Mouse (Mus musculus) limb, embryonic 11.5 days (tissue): ENCODE measurements at regions not wholly inside any gene's neighbourhood (a gene's known extent, or its start where the extent isn't known, plus 50 kb on each side); places are given as distances from the start of the nearest gene placed in this dataset.

Experiments
- ATAC-seq: fragments of 200-750 bp; cut with Nextera tagmentation; 2 replicates; pipeline ENCODE4 v1.8.0; 2017; ENCODE audit warnings: low read depth; ENCODE audit not compliant: insufficient number of reproducible peaks, low FRiP score, low TSS enrichment
- DNase-seq: peaks from one replicate; pipeline ENCODE4 v3.0.0-alpha.2; 2015; ENCODE audit warnings: low spot score
- H3K27ac ChIP-seq: fragments of 300-500 bp; sonication (generic); replicated peaks from 2 replicates; pipeline ENCODE4 v1.5.1; 2014; ENCODE audit warnings: low read depth, mild to moderate bottlenecking, low read length
- H3K27me3 ChIP-seq: fragments of 300-500 bp; sonication (generic); 2 replicates; pipeline ENCODE4 v1.6.1; 2014; ENCODE audit warnings: mild to moderate bottlenecking, low read length, mixed read lengths; ENCODE audit not compliant: control insufficient read depth, insufficient read depth
- H3K36me3 ChIP-seq: fragments of 300-500 bp; sonication (generic); 2 replicates; pipeline ENCODE4 v1.6.1; 2014; ENCODE audit warnings: mild to moderate bottlenecking, low read length, moderate library complexity, mixed read lengths; ENCODE audit not compliant: control insufficient read depth, insufficient read depth
- H3K4me1 ChIP-seq: fragments of 300-500 bp; sonication (generic); 2 replicates; pipeline ENCODE4 v1.6.1; 2014; ENCODE audit warnings: low read length, mixed read lengths; ENCODE audit not compliant: control insufficient read depth, insufficient read depth
- H3K4me2 ChIP-seq: fragments of 300-500 bp; sonication (generic); 2 replicates; pipeline ENCODE4 v1.6.1; 2014; ENCODE audit warnings: low read depth, mild to moderate bottlenecking, moderate library complexity; ENCODE audit not compliant: severe bottlenecking
- H3K4me3 ChIP-seq: fragments of 300-500 bp; sonication (generic); 2 replicates; pipeline ENCODE4 v1.5.1; 2014; ENCODE audit warnings: low read depth, low read length
- H3K9ac ChIP-seq: fragments of 300-500 bp; sonication (generic); 2 replicates; pipeline ENCODE4 v1.6.1; 2014; ENCODE audit warnings: mild to moderate bottlenecking, low read length
- H3K9me3 ChIP-seq: fragments of 300-500 bp; sonication (generic); 2 replicates; pipeline ENCODE4 v1.6.1; 2016; ENCODE audit warnings: low read length; ENCODE audit not compliant: control insufficient read depth
- WGBS: fragments of 180-500 bp; shearing (Covaris S2); extraction: QIAGEN DNeasy Blood & Tissue Kit; methylation state at CpG from one replicate; pipeline ENCODE4 v1.1.7; 2014; 5-methylcytosine and 5-hydroxymethylcytosine counted together

DNA sequence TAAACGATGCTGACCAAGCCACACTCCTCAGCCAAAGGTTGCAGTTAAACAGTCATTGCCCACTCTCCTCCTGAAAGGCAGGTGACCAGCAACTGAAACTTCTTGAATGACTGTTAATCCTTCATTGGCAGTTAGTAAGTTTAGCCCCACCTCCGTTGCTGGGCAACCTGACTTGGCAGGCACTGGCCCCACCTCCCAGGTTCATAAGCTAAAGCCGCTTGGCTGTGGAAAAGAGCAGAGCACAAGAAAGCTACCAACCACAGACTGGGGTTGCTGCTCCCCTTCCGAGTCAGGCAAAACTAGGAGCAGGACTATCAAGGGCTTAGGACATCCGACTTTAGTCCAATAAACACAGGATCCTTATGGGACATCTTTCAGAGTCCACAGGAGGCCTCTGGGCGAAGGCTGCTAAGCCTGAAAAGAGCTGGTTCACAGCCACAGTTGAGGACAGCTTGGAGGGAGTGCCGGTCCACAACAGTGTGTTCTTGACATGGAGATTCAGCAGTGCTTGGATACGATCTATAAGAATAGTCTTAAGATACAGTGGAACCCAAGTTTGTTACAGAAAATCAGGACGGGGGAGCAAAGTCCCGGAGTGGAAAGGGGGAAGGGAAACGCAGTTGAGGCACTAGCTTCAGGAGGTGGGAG, 67.7 kb upstream of the Kcnma1 start:
- Histone ChIP-seq H3K27me3 (no peaks in the 10 kb centered on the region), H3K9me3 (no peaks in the 10 kb centered on the region), H3K4me2 (peak overlapping the region; percentile 20; the same call in 1 of the 2 replicates), H3K27ac (no peak overlapping the region), H3K36me3 (no peaks in the 10 kb centered on the region), H3K4me3 (no peak overlapping the region), H3K9ac (no peak overlapping the region), H3K4me1 (peaks cover 2% of the 10 kb centered on the region; the same call in 1 of the 2 replicates)
- ATAC-seq (peak; percentile 70; the same call in 1 of the 2 replicates), DNase-seq (peak; percentile 74)
- 35% methylated on average over 11 of the region's 11 CpGs for WGBS

DNA sequence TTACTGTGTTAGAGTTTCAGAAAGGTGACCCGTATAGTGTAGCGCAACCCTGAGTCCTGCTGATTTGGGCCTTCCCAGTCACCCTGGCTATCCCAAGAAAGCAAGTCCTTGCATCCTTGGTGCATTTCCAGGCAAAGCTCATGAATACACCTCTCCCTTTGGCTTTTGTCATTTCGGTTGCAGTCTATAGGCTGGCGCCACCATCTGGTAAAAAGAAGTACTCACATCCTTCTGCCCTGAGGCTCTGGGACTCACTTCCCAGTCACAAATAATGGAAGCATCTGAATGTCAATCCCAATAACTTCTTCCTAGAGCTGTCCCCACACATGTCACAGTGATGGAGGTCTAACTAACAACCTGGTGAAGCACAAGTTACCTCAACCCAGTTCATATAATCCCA, 54.4 kb upstream of the Kcnma1 start:
- Histone ChIP-seq H3K4me2 (no peak overlapping the region), H3K36me3 (no peaks in the 10 kb centered on the region), H3K9me3 (no peaks in the 10 kb centered on the region), H3K27me3 (no peaks in the 10 kb centered on the region), H3K9ac (no peak overlapping the region), H3K27ac (no peak overlapping the region), H3K4me3 (no peak overlapping the region), H3K4me1 (no peaks in the 10 kb centered on the region)
- WGBS: 60% methylated on average over 4 of the region's 4 CpGs
- ATAC-seq: no peak
- peak; percentile 23 for DNase-seq

DNA sequence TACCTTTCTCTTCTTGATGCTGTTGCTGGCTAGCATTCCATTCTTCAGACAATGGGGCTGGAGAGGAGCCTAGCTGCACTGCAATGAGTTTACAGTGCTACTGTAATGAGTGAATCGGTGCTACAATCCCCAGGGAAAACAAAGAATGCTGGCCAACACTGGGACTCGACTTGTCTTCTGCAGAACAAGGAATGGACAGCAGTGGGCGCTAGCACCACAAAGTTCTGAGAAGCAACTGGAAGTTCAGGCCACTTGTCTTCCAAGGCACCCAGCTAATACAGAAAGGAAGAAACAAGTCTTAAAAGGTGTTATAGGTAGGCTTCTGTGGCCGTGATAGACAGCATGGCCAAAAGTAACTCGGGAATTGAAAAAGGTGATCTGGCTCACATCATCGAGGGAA, 53.4 kb upstream of the Kcnma1 start:
- Histone ChIP-seq H3K4me3 (no peak overlapping the region), H3K27me3 (no peaks in the 10 kb centered on the region), H3K9me3 (no peaks in the 10 kb centered on the region), H3K9ac (no peak overlapping the region), H3K36me3 (no peaks in the 10 kb centered on the region), H3K4me1 (no peaks in the 10 kb centered on the region), H3K27ac (no peak overlapping the region), H3K4me2 (no peak overlapping the region)
- peak; percentile 86 for DNase-seq
- 48% methylated on average over 6 of the region's 6 CpGs for WGBS
- ATAC-seq: no peak

DNA sequence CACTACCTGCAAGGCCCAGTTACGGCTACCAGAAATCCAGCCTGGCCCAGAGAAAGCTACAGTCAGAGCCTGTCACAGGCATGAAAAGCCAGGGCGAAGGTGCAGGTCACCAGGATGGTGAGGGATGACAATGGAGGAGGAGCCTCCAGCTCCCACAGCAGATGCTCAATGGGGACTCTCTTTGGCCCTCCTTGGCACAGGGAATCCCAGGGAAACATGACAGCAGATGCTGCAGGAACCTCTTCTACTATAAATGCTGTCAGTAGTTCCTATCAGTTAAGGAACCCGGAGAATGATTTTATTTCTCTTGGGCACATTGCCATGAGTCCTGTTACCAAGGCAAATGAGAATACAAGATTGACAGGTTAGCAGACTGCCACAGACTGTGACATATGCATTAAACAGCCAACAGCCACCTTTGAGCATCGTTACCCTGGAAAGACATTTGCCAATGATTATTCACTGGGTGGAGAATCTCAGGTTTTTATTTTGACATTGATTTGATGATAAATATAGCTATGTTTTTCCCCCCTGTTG, 51.0 kb upstream of the Kcnma1 start:
- Histone ChIP-seq H3K4me3 (no peak overlapping the region), H3K27ac (no peak overlapping the region), H3K36me3 (no peaks in the 10 kb centered on the region), H3K9ac (no peak overlapping the region), H3K4me1 (no peaks in the 10 kb centered on the region), H3K9me3 (no peaks in the 10 kb centered on the region), H3K27me3 (no peaks in the 10 kb centered on the region), H3K4me2 (no peak overlapping the region)
- no peak for ATAC-seq
- no peak for DNase-seq
- 81% methylated on average over 4 of the region's 4 CpGs for WGBS
